Mouse (Mus musculus): Measurements from ENCODE around the gene Robo4.

DNA sequence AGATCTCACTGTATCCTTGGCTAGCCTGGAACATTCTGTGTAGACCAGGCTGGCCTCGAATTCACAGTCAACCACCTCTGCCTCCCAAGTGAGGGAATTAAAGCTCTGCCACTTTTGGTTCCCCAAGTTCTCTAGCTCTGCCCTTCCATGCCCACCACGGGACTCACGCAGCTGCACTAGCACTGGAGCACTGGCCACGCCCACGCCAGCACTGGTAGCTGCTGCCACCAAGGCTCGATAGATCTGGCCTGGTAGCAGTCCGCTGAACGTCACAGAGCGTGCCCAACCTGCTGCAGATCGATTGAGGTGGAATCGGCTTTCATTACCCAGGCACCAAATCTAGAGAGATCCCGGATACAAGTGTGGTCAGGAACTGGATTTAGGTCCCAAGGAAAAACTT, 19.5 kb downstream of the Robo4 start:
- TF ChIP-seq MYOG (IDR thresholded peaks at IDR 0.05; ENCODE audit: control insufficient read depth in 1 of 3, insufficient read depth in 1 of 3, insufficient read length in 2 of 3, low read depth in 2 of 3) (no peak), POLR2A (IDR thresholded peaks at IDR 0.05; ENCODE audit: insufficient read length, low read depth) (no peak), CEBPB (IDR thresholded peaks at IDR 0.05; ENCODE audit: insufficient read depth, poor library complexity, severe bottlenecking) (no peak), E2F4 (IDR thresholded peaks at IDR 0.05; ENCODE audit: insufficient read depth) (no peak), MYOD1 (IDR thresholded peaks at IDR 0.05; ENCODE audit: control insufficient read depth in 1 of 3, insufficient read length in 2 of 3, low read depth in 2 of 3) (no peak), USF1 (IDR thresholded peaks at IDR 0.05; ENCODE audit: low read depth) (no peak), TCF12 (IDR thresholded peaks at IDR 0.05; ENCODE audit: insufficient read depth, poor library complexity, severe bottlenecking) (no peak), SRF (IDR thresholded peaks at IDR 0.05; ENCODE audit: control insufficient read depth, insufficient read length, low read depth) (no peak), REST (IDR thresholded peaks at IDR 0.05; ENCODE audit: insufficient read depth, insufficient read length) (no peak), POLR2AphosphoS2 (IDR thresholded peaks at IDR 0.05; ENCODE audit: insufficient read length, low read depth) (no peak), MAX (IDR thresholded peaks at IDR 0.05; ENCODE audit: low read depth) (no peak)
